Mouse (Mus musculus) ES-E14 (cell line): ENCODE results near the gene Man1c1.

Experiments used
- CHD2 ChIP-seq: IDR thresholded peaks from 2 replicates; pipeline ENCODE4 v1.6.1; 2014; ENCODE audit warnings: mild to moderate bottlenecking, low read depth, low read length, inconsistent platforms
- HCFC1 ChIP-seq: IDR thresholded peaks from 2 replicates; pipeline ENCODE4 v1.6.1; 2012; ENCODE audit warnings: low read length, inconsistent platforms, borderline replicate concordance; ENCODE audit not compliant: insufficient read depth
- MAFK ChIP-seq: IDR thresholded peaks from 2 replicates; pipeline ENCODE4 v1.6.1; 2014; ENCODE audit warnings: mild to moderate bottlenecking, low read depth, low read length, inconsistent platforms; ENCODE audit not compliant: insufficient read depth
- ZC3H11A ChIP-seq: IDR thresholded peaks from 2 replicates; pipeline ENCODE4 v1.6.1; 2012; ENCODE audit warnings: low read depth, mild to moderate bottlenecking, inconsistent platforms, low read length, borderline replicate concordance
- ZNF384 ChIP-seq: IDR thresholded peaks from 2 replicates; pipeline ENCODE4 v1.6.1; 2012; ENCODE audit warnings: low read depth, low read length, inconsistent platforms

- TF ChIP-seq HCFC1 (no peak), MAFK (no peak), ZNF384 (no peak), CHD2 (no peak), ZC3H11A (no peak)
Measured at GRCm38 (mm10) chr4:134601404-134601803, 102.7 kb downstream of the Man1c1 start.
